Mouse (Mus musculus): Measurements from ENCODE around the gene Tmem255b. TPM values are rescaled to one million over a fixed set of nuclear protein-coding genes. Genes with fewer than 3 reads are reported as not detected.

The Tmem255b gene
- polyA plus RNA-seq (2015; fragmentation: Nextera tagmentation; extraction: Ambion mirVana) = 0.72 and 0.85 TPM in 2 replicates

GRCm38 (mm10) chr8:13434889-13435288 is at the start of gene Tmem255b:
TSS of gene Tmem255b (plus strand) at chr8:13435189.
- Histone ChIP-seq H3K9ac (no peak within 1 kb of the TSS), H3K4me1 (peaks cover 4% of the 10 kb centered on the region; the same call in 1 of the 2 replicates), H3K4me3 (replicated peaks) (no peak within 1 kb of the TSS), H3K36me3 (no peaks in the 10 kb centered on the region), H3K27ac (replicated peaks) (no peak within 1 kb of the TSS), H3K4me2 (replicated peaks) (no peak within 1 kb of the TSS), H3K27me3 (peaks cover 43% of the 10 kb centered on the region), H3K9me3 (replicated peaks) (no peaks in the 10 kb centered on the region)
- no peak for ATAC-seq (ENCODE audit: insufficient number of reproducible peaks, low FRiP score, low TSS enrichment, low read depth)
- WGBS = 15% methylated on average over 10 of the region's 10 CpGs

- Histone ChIP-seq H3K27me3 (no peaks in the 10 kb centered on the region), H3K9me3 (replicated peaks) (no peaks in the 10 kb centered on the region), H3K36me3 (no peaks in the 10 kb centered on the region), H3K27ac (replicated peaks) (no peak overlapping the region), H3K4me1 (no peaks in the 10 kb centered on the region), H3K9ac (no peak overlapping the region), H3K4me3 (replicated peaks) (no peak overlapping the region), H3K4me2 (replicated peaks) (no peak overlapping the region)
- no peak for ATAC-seq (ENCODE audit: insufficient number of reproducible peaks, low FRiP score, low TSS enrichment, low read depth)
- WGBS = 69% methylated on average over 13 of the region's 13 CpGs
Observed at GRCm38 (mm10) chr8:13386366-13386765, 48.6 kb upstream of the Tmem255b start.

GRCm38 (mm10) chr8:13387728-13388127 is 47.3 kb upstream of the Tmem255b start:
- 72% methylated on average over 8 of the region's 8 CpGs for WGBS
- no peak overlapping the region for H3K9ac ChIP-seq
- ATAC-seq (ENCODE audit: insufficient number of reproducible peaks, low FRiP score, low TSS enrichment, low read depth) = no peak
- H3K4me3 ChIP-seq (replicated peaks) = no peak overlapping the region
- H3K9me3 ChIP-seq (replicated peaks) = no peaks in the 10 kb centered on the region
- H3K36me3 ChIP-seq = no peaks in the 10 kb centered on the region
- H3K4me2 ChIP-seq (replicated peaks) = no peak overlapping the region
- no peaks in the 10 kb centered on the region for H3K27me3 ChIP-seq
- H3K4me1 ChIP-seq = no peaks in the 10 kb centered on the region
- no peak overlapping the region for H3K27ac ChIP-seq (replicated peaks)

DNA sequence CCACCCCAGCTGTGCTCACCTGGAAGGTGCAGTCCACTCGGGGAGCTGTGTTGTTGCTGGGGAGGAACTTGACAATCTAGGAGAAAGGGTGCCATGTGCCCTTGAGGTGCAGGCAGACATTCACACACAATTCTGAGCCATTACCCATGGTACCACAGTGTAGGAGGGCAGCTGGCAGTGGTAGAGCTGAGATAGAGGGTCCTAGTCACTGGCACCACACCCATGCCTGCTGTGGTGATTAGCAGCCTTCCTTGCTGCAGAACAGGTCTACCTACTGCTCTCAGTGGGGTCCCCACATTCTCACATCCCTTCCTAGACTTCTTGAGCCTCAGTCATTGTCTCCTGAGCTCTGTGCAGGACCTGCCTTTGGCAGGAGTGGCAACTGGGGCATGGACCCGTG is 46.2 kb upstream of the Tmem255b start:
- 66% methylated on average over 2 of the region's 2 CpGs for WGBS
- Histone ChIP-seq H3K27me3 (no peaks in the 10 kb centered on the region), H3K36me3 (no peaks in the 10 kb centered on the region), H3K9ac (no peak overlapping the region), H3K9me3 (replicated peaks) (no peaks in the 10 kb centered on the region), H3K4me1 (no peaks in the 10 kb centered on the region), H3K4me3 (replicated peaks) (no peak overlapping the region), H3K4me2 (replicated peaks) (no peak overlapping the region), H3K27ac (replicated peaks) (no peak overlapping the region)
- no peak for ATAC-seq (ENCODE audit: insufficient number of reproducible peaks, low FRiP score, low TSS enrichment, low read depth)

DNA sequence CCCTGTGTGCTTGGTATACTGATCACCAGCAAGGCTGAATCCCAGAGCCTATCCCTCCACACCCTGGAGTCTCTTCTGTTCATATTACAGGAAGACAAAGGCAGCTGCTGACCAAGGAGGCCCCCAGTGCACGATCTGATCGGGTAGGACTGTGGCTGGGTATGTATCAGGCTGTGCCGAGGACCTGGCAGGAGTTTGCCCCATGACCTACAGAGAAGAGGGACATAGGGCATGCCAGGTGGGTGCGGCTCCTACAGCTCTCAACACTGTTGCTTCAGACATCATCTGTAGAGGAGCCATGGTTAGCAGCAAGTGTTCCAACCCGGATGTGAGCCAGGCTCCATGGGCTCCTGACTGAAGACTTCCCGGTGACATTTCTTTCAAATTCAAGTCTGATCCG is 41.1 kb upstream of the Tmem255b start:
- Histone ChIP-seq H3K9me3 (replicated peaks) (no peaks in the 10 kb centered on the region), H3K4me3 (replicated peaks) (no peak overlapping the region), H3K27me3 (no peaks in the 10 kb centered on the region), H3K36me3 (no peaks in the 10 kb centered on the region), H3K4me1 (no peaks in the 10 kb centered on the region), H3K27ac (replicated peaks) (no peak overlapping the region), H3K9ac (no peak overlapping the region), H3K4me2 (replicated peaks) (no peak overlapping the region)
- ATAC-seq (ENCODE audit: insufficient number of reproducible peaks, low FRiP score, low TSS enrichment, low read depth) = no peak
- WGBS = 83% methylated on average over 7 of the region's 7 CpGs

DNA sequence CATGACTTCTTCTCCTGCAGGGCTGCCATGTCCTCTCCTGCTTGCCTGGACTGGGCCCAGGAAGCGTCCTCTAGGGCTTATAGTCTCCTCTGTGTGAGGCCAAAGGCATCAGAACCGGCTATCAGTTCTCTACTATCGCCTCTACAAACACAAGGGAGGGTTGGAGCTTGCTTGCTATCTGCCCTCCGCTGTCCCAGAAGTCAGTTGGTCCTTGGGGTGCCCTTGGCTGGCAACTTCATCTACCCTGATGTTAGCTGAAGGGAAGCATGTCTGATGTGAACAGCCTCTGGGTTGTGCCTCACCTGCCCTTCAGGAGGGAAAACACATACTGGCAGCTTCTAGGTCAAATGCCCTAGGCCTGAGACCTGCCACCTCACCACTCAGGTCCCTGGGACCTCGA is 38.3 kb upstream of the Tmem255b start, which contains the start of gene Atp4b:
Atp4b (minus strand) TSS at position 101 of the 400 bp plus-strand sequence.
- ATAC-seq (ENCODE audit: insufficient number of reproducible peaks, low FRiP score, low TSS enrichment, low read depth) = no peak
- Histone ChIP-seq H3K9me3 (replicated peaks) (no peaks in the 10 kb centered on the region), H3K27ac (replicated peaks) (no peak within 1 kb of the TSS), H3K4me2 (replicated peaks) (no peak within 1 kb of the TSS), H3K4me1 (no peaks in the 10 kb centered on the region), H3K4me3 (replicated peaks) (no peak within 1 kb of the TSS), H3K36me3 (no peaks in the 10 kb centered on the region), H3K9ac (no peak within 1 kb of the TSS), H3K27me3 (no peaks in the 10 kb centered on the region)
- WGBS = 82% methylated on average over 5 of the region's 5 CpGs

GRCm38 (mm10) chr8:13403517-13403916 is 31.5 kb upstream of the Tmem255b start:
- 73% methylated on average over 6 of the region's 6 CpGs for WGBS
- Histone ChIP-seq H3K27me3 (no peaks in the 10 kb centered on the region), H3K4me2 (replicated peaks) (no peak overlapping the region), H3K9ac (no peak overlapping the region), H3K36me3 (no peaks in the 10 kb centered on the region), H3K9me3 (replicated peaks) (no peaks in the 10 kb centered on the region), H3K4me1 (no peaks in the 10 kb centered on the region), H3K27ac (replicated peaks) (no peak overlapping the region), H3K4me3 (replicated peaks) (no peak overlapping the region)
- ATAC-seq (ENCODE audit: insufficient number of reproducible peaks, low FRiP score, low TSS enrichment, low read depth) = no peak

DNA sequence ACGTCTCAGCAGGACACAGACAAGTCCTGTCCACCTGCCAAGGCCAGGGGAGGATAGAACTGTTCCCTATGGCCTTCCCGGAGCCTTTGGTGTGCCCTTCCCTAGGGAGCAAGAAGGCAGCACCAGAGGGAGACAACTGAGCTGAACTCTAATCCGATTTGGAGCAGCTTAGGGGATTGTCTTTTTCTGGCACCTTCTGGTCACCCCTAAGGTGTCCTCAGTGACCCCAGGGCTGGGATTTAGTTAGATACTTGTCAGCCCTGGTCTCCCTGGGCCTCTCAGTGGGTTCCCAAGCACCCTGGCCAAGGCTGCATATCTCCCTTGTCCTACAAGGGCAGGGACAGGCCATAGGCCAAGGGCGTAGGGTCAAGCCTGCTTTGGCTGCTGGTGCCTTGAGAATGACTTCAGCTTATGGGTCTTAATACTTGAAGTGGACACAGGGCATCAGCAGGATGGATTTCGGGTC is 30.3 kb upstream of the Tmem255b start, which contains the start of gene Grk1:
Grk1 (plus strand) TSS at position 416 of the 466 bp plus-strand sequence.
- Histone ChIP-seq H3K9ac (no peak within 1 kb of the TSS), H3K27ac (replicated peaks) (no peak within 1 kb of the TSS), H3K36me3 (no peaks in the 10 kb centered on the region), H3K9me3 (replicated peaks) (no peaks in the 10 kb centered on the region), H3K4me2 (replicated peaks) (no peak within 1 kb of the TSS), H3K27me3 (no peaks in the 10 kb centered on the region), H3K4me1 (no peaks in the 10 kb centered on the region), H3K4me3 (replicated peaks) (no peak within 1 kb of the TSS)
- WGBS = 80% methylated on average over 5 of the region's 5 CpGs
- ATAC-seq (ENCODE audit: insufficient number of reproducible peaks, low FRiP score, low TSS enrichment, low read depth) = no peak

DNA sequence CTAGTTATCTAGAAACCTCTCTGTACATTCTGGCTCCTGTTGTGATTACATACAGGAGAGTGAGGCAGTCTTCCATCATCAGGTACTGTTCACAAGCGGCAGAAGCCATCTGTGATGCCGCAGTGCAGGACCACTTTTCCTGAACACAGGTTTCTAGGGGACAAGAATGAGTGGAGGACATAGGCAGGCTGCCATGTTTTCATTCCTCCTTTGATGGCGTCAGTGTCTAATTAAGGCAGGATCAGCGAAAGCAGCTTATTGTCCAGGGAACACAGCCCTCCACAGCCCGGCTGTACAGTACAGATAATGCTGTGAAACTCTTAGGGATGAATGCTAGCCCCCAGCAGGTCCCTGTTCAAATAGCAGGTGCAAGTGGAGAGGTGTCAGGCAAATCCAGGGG is 29.0 kb upstream of the Tmem255b start:
- H3K4me1 ChIP-seq = no peaks in the 10 kb centered on the region
- no peak overlapping the region for H3K4me2 ChIP-seq (replicated peaks)
- no peaks in the 10 kb centered on the region for H3K9me3 ChIP-seq (replicated peaks)
- H3K36me3 ChIP-seq = no peaks in the 10 kb centered on the region
- H3K27ac ChIP-seq (replicated peaks) = no peak overlapping the region
- H3K4me3 ChIP-seq (replicated peaks) = no peak overlapping the region
- WGBS = 72% methylated on average over 5 of the region's 5 CpGs
- peaks cover 3% of the 10 kb centered on the region; the same call in 1 of the 2 replicates for H3K27me3 ChIP-seq
- no peak for ATAC-seq (ENCODE audit: insufficient number of reproducible peaks, low FRiP score, low TSS enrichment, low read depth)
- H3K9ac ChIP-seq = no peak overlapping the region

GRCm38 (mm10) chr8:13411597-13411996 is 23.4 kb upstream of the Tmem255b start:
- no peaks in the 10 kb centered on the region for H3K9me3 ChIP-seq (replicated peaks)
- no peak overlapping the region for H3K9ac ChIP-seq
- no peak for ATAC-seq (ENCODE audit: insufficient number of reproducible peaks, low FRiP score, low TSS enrichment, low read depth)
- WGBS = 31% methylated on average over 6 of the region's 6 CpGs
- H3K27me3 ChIP-seq = peaks cover 6% of the 10 kb centered on the region; the same call in 1 of the 2 replicates
- H3K36me3 ChIP-seq = no peaks in the 10 kb centered on the region
- no peaks in the 10 kb centered on the region for H3K4me1 ChIP-seq
- H3K4me2 ChIP-seq (replicated peaks) = no peak overlapping the region
- no peak overlapping the region for H3K27ac ChIP-seq (replicated peaks)
- H3K4me3 ChIP-seq (replicated peaks) = no peak overlapping the region

GRCm38 (mm10) chr8:13412891-13413558 is 22.0 kb upstream of the Tmem255b start:
- no peak for ATAC-seq (ENCODE audit: insufficient number of reproducible peaks, low FRiP score, low TSS enrichment, low read depth)
- WGBS = 61% methylated on average over 13 of the region's 13 CpGs
- Histone ChIP-seq H3K4me3 (replicated peaks) (no peak overlapping the region), H3K4me1 (no peaks in the 10 kb centered on the region), H3K27ac (replicated peaks) (no peak overlapping the region), H3K36me3 (no peaks in the 10 kb centered on the region), H3K9me3 (replicated peaks) (no peaks in the 10 kb centered on the region), H3K4me2 (replicated peaks) (no peak overlapping the region), H3K9ac (no peak overlapping the region), H3K27me3 (peaks cover 6% of the 10 kb centered on the region; the same call in 1 of the 2 replicates)

Data from embryonic facial prominence, embryonic 15.5 days (tissue).